Mouse (Mus musculus) ovary, postnatal 10 days (tissue): ENCODE data around the gene Mthfd1.

Source experiments
- DNase-seq: peaks from one replicate; pipeline ENCODE4 v3.0.0; 2022; ENCODE audit warnings: low spot score

Mthfd1 gene

DNA sequence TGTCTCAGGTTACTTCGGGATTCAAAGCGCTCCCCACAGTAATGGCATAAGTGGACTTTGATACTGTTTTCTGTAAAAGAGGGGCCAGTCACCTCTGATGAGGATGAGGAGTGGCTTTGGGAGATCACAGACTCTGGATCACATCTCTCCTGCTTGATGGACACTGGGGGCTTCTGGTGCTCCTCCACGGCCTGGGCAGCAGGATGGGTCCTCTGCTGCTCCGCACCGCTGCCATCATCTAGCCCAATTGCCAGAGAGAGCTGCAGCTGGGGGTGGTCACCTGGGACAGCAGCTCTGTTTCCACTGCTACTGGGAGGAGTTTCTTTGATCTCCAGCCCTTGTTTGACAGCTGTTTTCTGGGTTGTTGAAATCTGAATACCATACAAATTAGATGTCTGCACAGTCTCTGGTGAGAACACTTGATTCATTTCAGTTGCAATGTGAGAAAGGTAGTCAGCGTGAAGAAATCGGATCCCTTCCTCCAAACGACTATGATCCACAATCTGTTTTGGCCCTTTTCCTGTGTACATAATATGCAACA lies 94.7 kb downstream of the Mthfd1 start:
- no peak for DNase-seq

DNA sequence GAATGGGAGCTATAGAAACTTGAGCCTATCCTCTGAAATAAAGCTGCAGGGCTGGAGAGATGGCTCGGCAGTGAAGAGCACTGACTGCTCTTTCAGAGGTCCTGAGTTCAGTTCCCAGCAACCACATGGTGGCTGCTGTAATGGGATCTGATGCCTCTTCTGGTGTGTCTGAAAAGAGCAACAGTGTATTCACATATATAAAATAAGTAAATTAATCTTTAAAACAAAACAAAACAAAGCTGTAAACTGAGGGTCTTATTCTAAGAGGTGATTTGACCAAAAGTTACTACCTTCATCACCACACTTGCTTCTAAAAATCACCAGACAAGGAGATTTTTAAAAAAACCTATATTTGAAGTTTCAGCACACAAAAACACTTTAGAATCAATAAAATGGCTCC lies 105.8 kb downstream of the Mthfd1 start:
- DNase-seq = no peak

DNA sequence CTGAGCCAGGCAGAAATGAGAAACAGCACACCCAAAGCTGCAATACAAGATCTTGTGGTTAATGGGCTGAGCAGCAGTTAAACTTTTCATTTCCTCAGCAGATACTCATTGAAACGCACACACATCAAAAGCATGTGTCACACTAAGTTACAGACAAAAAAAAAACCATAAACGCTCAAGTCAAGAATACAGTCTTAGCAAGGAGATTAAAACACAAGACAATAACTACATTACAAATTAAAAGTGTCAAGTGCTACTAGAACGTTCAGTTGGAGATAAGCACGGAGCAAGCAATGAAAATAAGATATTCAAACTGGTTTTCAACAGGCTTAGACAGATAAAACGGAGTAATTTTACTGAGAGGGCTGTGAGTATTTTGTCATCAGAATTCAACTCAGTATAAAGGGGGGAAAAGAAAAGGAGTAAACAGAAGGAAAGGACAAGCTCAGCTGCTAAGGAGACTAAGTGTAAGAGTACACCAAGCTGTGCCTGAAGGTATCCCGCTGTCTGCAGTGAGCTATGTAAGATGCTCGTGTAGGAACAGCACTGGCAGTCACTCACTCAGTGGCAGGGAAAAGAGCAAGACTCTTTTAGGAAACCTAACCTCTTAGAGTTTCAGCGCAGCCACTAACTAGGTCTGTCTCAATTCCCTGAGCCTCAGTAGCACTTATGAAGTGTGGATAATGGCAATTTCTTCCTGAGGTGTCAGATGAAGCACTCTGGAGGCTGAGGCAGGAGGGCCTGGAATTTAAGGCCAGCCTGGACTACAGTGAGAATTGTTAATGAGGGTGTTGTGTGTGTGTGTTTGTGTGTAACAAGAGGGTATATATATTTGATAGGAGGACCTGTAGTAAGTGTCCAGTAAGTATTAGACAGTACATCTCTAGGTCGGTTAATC lies 106.6 kb downstream of the Mthfd1 start:
- no peak for DNase-seq

DNA sequence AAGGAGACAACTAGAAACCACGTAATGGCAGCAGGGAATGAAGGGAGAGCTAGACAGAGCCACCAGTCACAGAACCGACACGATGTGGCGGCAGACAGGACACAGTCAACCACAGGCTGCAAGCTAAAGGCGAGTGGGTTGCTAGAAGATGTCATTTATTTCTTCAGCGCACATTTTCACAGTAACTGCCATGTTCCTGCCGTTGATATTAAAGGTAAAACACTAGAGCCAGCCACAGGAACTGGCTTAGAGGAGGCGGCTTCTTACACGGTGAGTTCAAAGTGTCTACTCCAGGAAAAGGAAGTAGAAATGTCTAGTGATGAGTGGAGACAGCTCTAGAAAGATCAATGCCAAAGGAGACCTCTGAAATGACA lies 107.2 kb downstream of the Mthfd1 start:
- DNase-seq = no peak

DNA sequence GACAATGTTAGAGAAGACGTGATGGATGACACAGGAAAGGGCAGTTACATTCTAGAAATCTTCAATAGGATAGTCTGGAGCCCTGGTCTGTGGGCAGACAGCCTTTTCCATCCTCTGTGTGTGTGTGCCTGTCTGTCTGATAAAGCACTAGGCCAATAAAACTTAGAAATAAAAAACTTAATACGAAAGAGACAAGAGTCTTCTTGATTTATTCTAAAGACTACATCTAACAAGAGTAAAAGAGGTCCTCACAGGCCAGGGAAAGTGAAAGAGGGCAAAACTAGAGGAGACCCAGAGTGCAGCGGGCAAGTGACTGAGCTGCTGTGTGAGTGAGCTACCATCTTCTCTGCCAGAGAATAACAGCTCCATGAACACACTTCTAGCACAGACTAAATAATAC lies 111.2 kb downstream of the Mthfd1 start:
- DNase-seq = no peak

- no peak for DNase-seq
These were observed 112.2 kb downstream of the Mthfd1 start for GRCm38 (mm10) chr12:76367096-76367995.

GRCm38 (mm10) chr12:76368201-76368789 lies 113.2 kb downstream of the Mthfd1 start:
- no peak for DNase-seq

- no peak for DNase-seq
These were observed 113.7 kb downstream of the Mthfd1 start for GRCm38 (mm10) chr12:76368790-76369205.
